In the genomic region with DNA sequence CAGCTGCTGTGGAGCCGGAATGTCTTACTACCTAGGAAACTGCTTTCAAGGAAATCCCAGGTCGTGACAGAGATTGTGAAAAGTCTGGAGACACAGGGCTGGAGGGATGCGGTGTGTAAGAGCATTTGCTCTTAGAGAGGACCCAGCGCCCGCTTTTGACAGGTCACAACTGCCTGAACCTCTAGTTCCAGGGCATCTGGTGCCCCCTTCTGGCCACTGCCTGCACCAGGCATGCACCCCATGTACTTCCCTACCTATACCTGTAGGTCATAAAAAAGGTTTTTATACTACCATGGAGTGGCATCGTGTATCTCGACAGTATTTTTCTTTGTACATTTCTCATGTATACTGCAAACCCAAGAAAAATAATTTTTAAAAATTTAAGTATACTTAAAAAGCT, we compare ENCODE assay signal across 10 mouse cellular contexts.
DNase-seq lines count a peak whose midpoint lies in the region; ATAC-seq and TF ChIP-seq lines count a peak whose summit lies in the region.
"Had no signal": no experiment of that assay in that cellular context is flagged by ENCODE, and none has a peak within 500 bp of the region (broad histone marks: within the 10 kb centered on the region; RNA-seq: fewer than 3 reads in every experiment).

No protein-coding gene starts in this region.

- no peak for DNase-seq in layer of hippocampus, adult 2 months (ENCODE audit: low spot score in 2 of 2)
- no peak for DNase-seq in layer of hippocampus, postnatal 10 days (ENCODE audit: low spot score in 2 of 2)
- peak; percentile 15 for DNase-seq in adrenal gland, postnatal 25 days
- peak; percentile 6 to 7 for DNase-seq in spleen, postnatal 36 days (ENCODE audit: low spot score in 2 of 2)
- DNase-seq in cerebellum, adult 18-20 months = no peak
- no peak for DNase-seq in forebrain, embryonic 11.5 days (ENCODE audit: low spot score)
- no peak for DNase-seq in testis, postnatal 10 days (ENCODE audit: low spot score)

- no peaks in the 10 kb centered on the region; the same call in 1 of the 2 replicates for H3K4me1 ChIP-seq in E14TG2a.4 (replicated peaks; ENCODE audit: low read depth, low read length)
- H3K4me1 ChIP-seq in forebrain, embryonic 11.5 days (replicated peaks; ENCODE audit: control insufficient read depth, insufficient read depth, low read length) = no peaks in the 10 kb centered on the region
- H3K4me1 ChIP-seq: intestine, embryonic 15.5 days; liver, embryonic 15.5 days had no signal

- peak; percentile 53 for TF ChIP-seq CTCF in layer of hippocampus, adult 2 months (conservative IDR thresholded peaks at IDR 0.05)
- TF ChIP-seq CTCF in E14TG2a.4 (conservative IDR thresholded peaks at IDR 0.05; ENCODE audit: low read length) = peak; percentile 64

- no peak for ATAC-seq in forebrain, embryonic 11.5 days (replicated peaks; ENCODE audit: low FRiP score)
- ATAC-seq: intestine, embryonic 15.5 days had no signal

- no peak overlapping the region for H3K27ac ChIP-seq in layer of hippocampus, adult 2 months
- H3K27ac ChIP-seq in forebrain, embryonic 11.5 days (ENCODE audit: low read depth, low read length) = no peak overlapping the region
- H3K27ac ChIP-seq: intestine, embryonic 15.5 days; liver, embryonic 15.5 days had no signal

- no peak overlapping the region for H3K9ac ChIP-seq in forebrain, embryonic 11.5 days (ENCODE audit: low read length)
- H3K9ac ChIP-seq: intestine, embryonic 15.5 days; liver, embryonic 15.5 days had no signal

- no peak overlapping the region for H3K4me2 ChIP-seq in forebrain, embryonic 11.5 days (ENCODE audit: low read depth, low read length, severe bottlenecking)
- H3K4me2 ChIP-seq: intestine, embryonic 15.5 days; liver, embryonic 15.5 days had no signal

- H3K4me3 ChIP-seq in layer of hippocampus, adult 2 months = no peak overlapping the region
- no peak overlapping the region for H3K4me3 ChIP-seq in E14TG2a.4 (replicated peaks; ENCODE audit: low read length)
- no peak overlapping the region for H3K4me3 ChIP-seq in forebrain, embryonic 11.5 days (ENCODE audit: low read depth, low read length)
- H3K4me3 ChIP-seq: intestine, embryonic 15.5 days; liver, embryonic 15.5 days had no signal

- H3K36me3 ChIP-seq in E14TG2a.4 (ENCODE audit: insufficient read depth, low read length) = no peaks in the 10 kb centered on the region
- no peaks in the 10 kb centered on the region for H3K36me3 ChIP-seq in forebrain, embryonic 11.5 days (ENCODE audit: control insufficient read depth, insufficient read depth, low read length)
- H3K36me3 ChIP-seq: intestine, embryonic 15.5 days; liver, embryonic 15.5 days had no signal

- H3K9me3 ChIP-seq in E14TG2a.4 (ENCODE audit: low read length) = no peaks in the 10 kb centered on the region
- no peaks in the 10 kb centered on the region for H3K9me3 ChIP-seq in forebrain, embryonic 11.5 days (ENCODE audit: control insufficient read depth, low read length)
- H3K9me3 ChIP-seq: intestine, embryonic 15.5 days; liver, embryonic 15.5 days had no signal

- WGBS in forebrain, embryonic 11.5 days = 92% methylated on average over 7 of the region's 7 CpGs

- H3K27me3 ChIP-seq in E14TG2a.4 (ENCODE audit: insufficient read depth, low read length) = no peaks in the 10 kb centered on the region
- no peaks in the 10 kb centered on the region for H3K27me3 ChIP-seq in forebrain, embryonic 11.5 days (ENCODE audit: control insufficient read depth, insufficient read depth, low read length)
- H3K27me3 ChIP-seq: intestine, embryonic 15.5 days; liver, embryonic 15.5 days had no signal

Comparison
In these comparisons a context has a peak if more than half of its experiments do, and no peak if none do; other contexts are left out.
1. DNase-seq: peak in adrenal gland, postnatal 25 days (single experiment) and spleen, postnatal 36 days (2 of 2); none in layer of hippocampus, adult 2 months (0 of 2), layer of hippocampus, postnatal 10 days (0 of 2), cerebellum, adult 18-20 months (0 of 2), forebrain, embryonic 11.5 days (single experiment) and testis, postnatal 10 days (single experiment).